Mouse (Mus musculus): ENCODE data around the gene Ufc1. TPM values are rescaled to one million over a fixed set of nuclear protein-coding genes. Genes with fewer than 3 reads are reported as not detected.
"Not testable (repeated sequence)": the region's sequence is repeated elsewhere in the genome, so short reads cannot be mapped to it uniquely, and the experiment has no call there.

Ufc1 gene
- total RNA-seq (2021) = 10 to 100 TPM; 80.7 to 81.5 TPM

GRCm38 (mm10) chr1:171294298-171295062 lies at the start of gene Ufc1:
Ufc1 (minus strand) TSS chr1:171295024.
- peak; percentile 77 for DNase-seq (ENCODE audit: low spot score)
- intact Hi-C loops (cut with DNase I) = loop anchor here (2.0 kb wide), 1 partner anchor 34 kb away; the partner anchor contains the start of gene Dedd

- intact Hi-C loops (cut with DNase I) = no loop called here
Measured at GRCm38 (mm10) chr1:171343922-171344677, 49.3 kb upstream of the Ufc1 start.

GRCm38 (mm10) chr1:171342262-171343207 lies 47.7 kb upstream of the Ufc1 start:
- no peak for DNase-seq (ENCODE audit: low spot score)
- intact Hi-C loops (cut with DNase I) = no loop called here

More at GRCm38 (mm10) chr1:171343922-171344677, 49.3 kb upstream of the Ufc1 start:
- no peak for DNase-seq (ENCODE audit: low spot score)

GRCm38 (mm10) chr1:171330216-171330560 lies 35.4 kb upstream of the Ufc1 start:
- intact Hi-C loops (cut with DNase I) = no loop called here
- no peak for DNase-seq (ENCODE audit: low spot score)

GRCm38 (mm10) chr1:171329433-171330215 lies 34.8 kb upstream of the Ufc1 start:
- intact Hi-C loops (cut with DNase I) = loop anchor here (2.0 to 5.0 kb wide), 2 partner anchors 35 to 83 kb away; partner anchors contain the start of genes Ufc1 and Usf1
- DNase-seq (ENCODE audit: low spot score) = no peak

GRCm38 (mm10) chr1:171328839-171329432 lies 34.1 kb upstream of the Ufc1 start, which contains the start of gene Dedd:
Dedd (plus strand) TSS chr1:171329145.
- peak; percentile 91 for DNase-seq (ENCODE audit: low spot score)
- intact Hi-C loops (cut with DNase I) = loop anchor here (2.0 to 5.0 kb wide), 2 partner anchors 34 to 83 kb away; partner anchors contain the start of genes Ufc1 and Usf1

GRCm38 (mm10) chr1:171328244-171328643 lies 33.4 kb upstream of the Ufc1 start:
- intact Hi-C loops (cut with DNase I) = loop anchor here (2.0 to 5.0 kb wide), 2 partner anchors 33 to 84 kb away; partner anchors contain the start of genes Ufc1 and Usf1
- DNase-seq (ENCODE audit: low spot score) = no peak

- DNase-seq (ENCODE audit: low spot score) = not testable (repeated sequence)
- intact Hi-C loops (cut with DNase I) = loop anchor here (5.0 kb wide), 1 partner anchor 86 kb away; the partner anchor contains the start of gene Usf1
Measured at GRCm38 (mm10) chr1:171326588-171326987, 31.8 kb upstream of the Ufc1 start.

GRCm38 (mm10) chr1:171325571-171325970 lies 30.7 kb upstream of the Ufc1 start:
- intact Hi-C loops (cut with DNase I) = loop anchor here (5.0 kb wide), 1 partner anchor 87 kb away; the partner anchor contains the start of gene Usf1
- DNase-seq (ENCODE audit: low spot score) = no peak

- intact Hi-C loops (cut with DNase I) = loop anchor here (2.0 kb wide), 1 partner anchor 33 kb away; no protein-coding TSS in a partner anchor
- DNase-seq (ENCODE audit: low spot score) = no peak
Measured at GRCm38 (mm10) chr1:171322012-171322411, 27.2 kb upstream of the Ufc1 start.

- intact Hi-C loops (cut with DNase I) = no loop called here
- no peak for DNase-seq (ENCODE audit: low spot score)
Measured at GRCm38 (mm10) chr1:171321415-171321814, 26.6 kb upstream of the Ufc1 start.

GRCm38 (mm10) chr1:171320151-171320550 lies 25.3 kb upstream of the Ufc1 start:
- no peak for DNase-seq (ENCODE audit: low spot score)
- intact Hi-C loops (cut with DNase I) = no loop called here

- DNase-seq (ENCODE audit: low spot score) = no peak
- intact Hi-C loops (cut with DNase I) = no loop called here
Measured at GRCm38 (mm10) chr1:171319748-171320147, 24.9 kb upstream of the Ufc1 start.

GRCm38 (mm10) chr1:171309321-171309720 lies 14.5 kb upstream of the Ufc1 start:
- intact Hi-C loops (cut with DNase I) = no loop called here
- no peak for DNase-seq (ENCODE audit: low spot score)

GRCm38 (mm10) chr1:171306157-171306556 lies 11.3 kb upstream of the Ufc1 start:
- intact Hi-C loops (cut with DNase I); DNase-seq (ENCODE audit: low spot score): not testable (repeated sequence)

GRCm38 (mm10) chr1:171298226-171298625 lies 3.4 kb upstream of the Ufc1 start:
- no peak for DNase-seq (ENCODE audit: low spot score)
- intact Hi-C loops (cut with DNase I) = no loop called here

GRCm38 (mm10) chr1:171295063-171295402 lies 209 bp upstream of the Ufc1 start:
- intact Hi-C loops (cut with DNase I) = loop anchor here (2.0 kb wide), 1 partner anchor 34 kb away; the partner anchor contains the start of gene Dedd
- no peak for DNase-seq (ENCODE audit: low spot score)

GRCm38 (mm10) chr1:171293906-171294297 lies 922 bp downstream of the Ufc1 start:
- DNase-seq (ENCODE audit: low spot score) = no peak
- intact Hi-C loops (cut with DNase I) = loop anchor here (2.0 kb wide), 1 partner anchor 35 kb away; the partner anchor contains the start of gene Dedd

All from heart, postnatal 25 days (tissue).